Mouse (Mus musculus) heart, embryonic 15.5 days (tissue): Measurements from ENCODE around the gene Mob1b. TPM values are rescaled to one million over a fixed set of nuclear protein-coding genes. Genes with fewer than 3 reads are reported as not detected.

Experiments
- ATAC-seq: fragments of 200-750 bp; cut with Nextera tagmentation; replicated peaks from 2 replicates; pipeline ENCODE4 v1.8.0; 2017; ENCODE audit warnings: low read depth, moderate TSS enrichment; ENCODE audit not compliant: insufficient number of reproducible peaks, insufficient read depth, low FRiP score
- H3K27ac ChIP-seq: fragments of 300-500 bp; sonication (generic); 2 replicates; pipeline ENCODE4 v1.5.1; 2015; ENCODE audit warnings: mild to moderate bottlenecking, inconsistent platforms
- H3K27me3 ChIP-seq: fragments of 300-500 bp; sonication (generic); 2 replicates; pipeline ENCODE4 v1.6.1; 2015; ENCODE audit warnings: inconsistent platforms
- H3K36me3 ChIP-seq: fragments of 300-500 bp; sonication (generic); 2 replicates; pipeline ENCODE4 v1.6.1; 2015; ENCODE audit warnings: mild to moderate bottlenecking, inconsistent platforms
- H3K4me1 ChIP-seq: fragments of 300-500 bp; sonication (generic); replicated peaks from 2 replicates; pipeline ENCODE4 v1.6.1; 2015; ENCODE audit warnings: inconsistent platforms
- H3K4me2 ChIP-seq: fragments of 300-500 bp; sonication (generic); 2 replicates; pipeline ENCODE4 v1.6.1; 2015; ENCODE audit warnings: inconsistent platforms, mild to moderate bottlenecking, moderate library complexity
- H3K4me3 ChIP-seq: fragments of 300-500 bp; sonication (generic); 2 replicates; pipeline ENCODE4 v1.5.1; 2015; ENCODE audit warnings: mild to moderate bottlenecking, inconsistent platforms
- H3K9ac ChIP-seq: fragments of 300-500 bp; sonication (generic); 2 replicates; pipeline ENCODE4 v1.6.1; 2015; ENCODE audit warnings: mild to moderate bottlenecking, inconsistent platforms
- H3K9me3 ChIP-seq: fragments of 300-500 bp; sonication (generic); replicated peaks from 2 replicates; pipeline ENCODE4 v1.6.1; 2016; ENCODE audit warnings: inconsistent platforms
- WGBS: fragments of 180-500 bp; shearing (Covaris S2); methylation state at CpG from one replicate; pipeline ENCODE4 v1.1.7; 2015; ENCODE audit warnings: mixed read lengths; 5-methylcytosine and 5-hydroxymethylcytosine counted together
- polyA plus RNA-seq: library from polyadenylated mRNA; unstranded; fragments of >200 nt; fragmentation: Nextera tagmentation; extraction: Ambion mirVana; gene quantifications from 2 replicates; pipeline ENCODE4 v1.2.1, GENCODE M21; 2015

Mob1b gene
- polyA plus RNA-seq, 1 experiment from 2014 or later, result 15.7 TPM

DNA sequence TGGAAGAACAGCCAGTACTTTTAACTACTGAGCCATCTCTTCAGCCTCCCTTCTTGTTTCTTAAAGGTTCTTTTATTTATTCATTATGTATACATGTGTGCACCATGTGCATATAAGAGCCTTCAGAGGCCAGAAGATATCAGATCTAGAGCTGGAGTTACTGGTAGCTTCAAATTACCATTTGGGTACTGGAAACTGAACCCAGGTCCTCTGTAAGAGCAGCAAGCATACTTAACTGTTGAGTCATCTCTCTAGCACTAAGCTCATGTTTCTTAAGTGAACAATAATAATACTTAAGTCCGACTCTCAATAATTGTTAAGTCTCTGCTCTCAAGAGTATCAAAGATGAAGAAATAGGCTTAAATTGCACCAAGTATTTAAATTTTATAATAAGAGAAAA lies 27.1 kb downstream of the Mob1b start:
- H3K9ac ChIP-seq, result no peak overlapping the region
- H3K27me3 ChIP-seq, result no peaks in the 10 kb centered on the region
- peaks cover 16% of the 10 kb centered on the region; the same call in 1 of the 2 replicates for H3K36me3 ChIP-seq
- 82% methylated on average over 1 of the region's 1 CpGs for WGBS
- no peaks in the 10 kb centered on the region for H3K9me3 ChIP-seq
- no peak overlapping the region for H3K4me2 ChIP-seq
- H3K4me1 ChIP-seq, result no peaks in the 10 kb centered on the region
- H3K27ac ChIP-seq, result no peak overlapping the region
- no peak for ATAC-seq
- H3K4me3 ChIP-seq, result no peak overlapping the region

DNA sequence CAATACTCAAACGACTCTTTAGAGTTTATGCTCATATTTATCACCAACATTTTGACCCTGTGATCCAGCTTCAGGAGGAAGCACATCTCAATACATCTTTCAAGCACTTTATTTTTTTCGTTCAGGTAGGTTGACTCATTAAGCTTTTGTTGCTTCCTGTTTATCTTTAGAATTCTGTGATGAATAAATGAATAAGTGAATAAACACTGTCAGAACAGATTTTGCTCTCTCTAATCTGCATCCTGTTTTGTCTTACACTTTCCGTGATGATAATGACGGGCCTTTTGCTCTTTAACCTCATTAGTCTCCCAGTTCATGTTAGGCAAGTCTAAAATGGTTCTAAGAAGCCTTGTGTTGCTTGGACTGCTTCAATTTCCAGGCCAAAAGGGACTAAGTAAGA lies 32.5 kb downstream of the Mob1b start:
- Histone ChIP-seq H3K4me2 (no peak overlapping the region), H3K9me3 (no peaks in the 10 kb centered on the region), H3K36me3 (peaks cover 30% of the 10 kb centered on the region), H3K27ac (no peak overlapping the region), H3K4me3 (no peak overlapping the region), H3K27me3 (no peaks in the 10 kb centered on the region), H3K9ac (no peak overlapping the region), H3K4me1 (no peaks in the 10 kb centered on the region)
- ATAC-seq, result no peak
- 78% methylated on average over 4 of the region's 4 CpGs for WGBS

DNA sequence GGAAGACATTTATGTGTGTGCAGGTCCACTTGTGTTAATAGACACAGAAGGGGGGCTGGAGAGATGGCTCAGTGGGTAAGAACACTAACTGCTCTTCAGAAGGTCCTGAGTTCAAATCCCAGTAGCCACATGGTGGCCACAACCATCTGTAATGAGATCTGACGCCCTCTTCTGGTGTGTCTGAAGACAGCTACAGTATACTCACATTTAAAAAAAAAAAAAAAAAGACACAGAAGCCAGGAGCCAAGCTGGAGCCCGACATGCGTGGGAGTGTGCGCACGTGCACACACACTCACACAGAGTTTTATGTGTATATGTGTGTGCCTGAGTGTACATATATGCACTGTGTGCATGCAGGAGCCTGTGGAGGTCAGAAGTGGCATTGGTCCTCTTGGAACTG lies 42.0 kb downstream of the Mob1b start:
- Histone ChIP-seq H3K36me3 (no peaks in the 10 kb centered on the region), H3K4me2 (no peak overlapping the region), H3K9me3 (no peaks in the 10 kb centered on the region), H3K4me3 (no peak overlapping the region), H3K27ac (no peak overlapping the region), H3K9ac (no peak overlapping the region), H3K27me3 (no peaks in the 10 kb centered on the region), H3K4me1 (peaks cover 18% of the 10 kb centered on the region)
- 88% methylated on average over 5 of the region's 5 CpGs for WGBS
- no peak for ATAC-seq

DNA sequence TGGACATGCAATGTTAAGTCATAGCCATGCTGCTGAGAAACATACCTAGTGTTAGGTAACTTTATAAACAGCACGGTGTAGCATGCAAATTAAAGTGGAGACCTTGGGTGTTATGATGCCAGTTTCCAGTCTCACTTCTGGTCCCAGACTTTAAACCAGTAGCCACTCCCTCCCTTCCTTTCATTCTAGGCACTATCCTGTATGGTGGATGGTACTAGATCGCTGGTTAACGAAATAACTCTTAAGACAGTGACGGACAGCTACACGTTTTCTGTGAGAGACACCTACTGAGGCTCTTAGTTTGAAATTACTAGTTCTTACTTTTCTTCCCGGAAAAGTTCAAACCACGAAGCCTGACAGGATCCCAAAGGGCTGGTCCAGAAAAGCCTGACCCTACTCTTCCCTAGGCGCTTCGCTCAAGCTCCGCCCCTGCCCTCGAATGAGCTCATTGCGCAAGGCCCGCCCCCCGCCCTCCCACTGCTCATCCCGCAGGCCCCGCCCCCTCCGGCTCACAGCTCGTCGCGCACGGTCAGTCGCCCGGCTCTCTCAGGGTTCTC lies 43.9 kb downstream of the Mob1b start:
- Histone ChIP-seq H3K4me1 (peaks cover 18% of the 10 kb centered on the region), H3K27me3 (no peaks in the 10 kb centered on the region), H3K27ac (peak overlapping the region; percentile 89), H3K4me2 (peak overlapping the region; percentile 72), H3K4me3 (peak overlapping the region; percentile 80), H3K9ac (0 out of 2 replicates have a peak overlapping the region, but pooled peaks have one; percentile 30), H3K9me3 (no peaks in the 10 kb centered on the region), H3K36me3 (no peaks in the 10 kb centered on the region)
- WGBS, result under 1% methylated on average over 23 of the region's 23 CpGs
- peak; percentile 41 for ATAC-seq

DNA sequence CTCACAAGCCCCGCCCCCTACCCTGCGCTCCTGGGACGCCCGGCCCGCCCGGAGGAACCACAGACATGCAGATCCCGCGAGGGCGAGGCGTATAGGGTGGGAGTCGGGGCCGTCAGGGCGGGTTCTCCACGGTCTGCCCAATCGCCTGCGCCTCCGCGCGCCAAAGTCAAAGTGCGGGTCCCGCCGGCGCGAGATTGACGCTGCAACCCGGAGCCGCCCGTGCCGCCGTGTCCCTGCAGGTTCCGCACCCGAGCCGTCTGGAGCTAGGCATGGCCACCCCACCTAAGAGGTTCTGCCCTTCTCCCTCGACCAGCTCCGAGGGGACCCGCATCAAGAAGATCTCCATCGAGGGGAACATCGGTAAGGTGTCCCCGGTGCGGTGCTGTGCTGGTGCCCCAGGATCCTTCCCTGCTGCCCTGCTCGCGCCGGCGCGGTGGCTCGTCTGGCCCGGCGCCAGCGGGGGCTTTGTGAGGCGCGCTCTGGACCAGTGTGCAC lies 44.4 kb downstream of the Mob1b start, which contains the start of gene Dck:
TSS of gene Dck (plus strand) at position 10 of the 495 bp plus-strand sequence.
- H3K4me1 ChIP-seq, result peaks cover 18% of the 10 kb centered on the region
- no peaks in the 10 kb centered on the region for H3K27me3 ChIP-seq
- peak; percentile 100 for ATAC-seq
- under 1% methylated on average over 50 of the region's 51 CpGs for WGBS
- no peaks in the 10 kb centered on the region for H3K36me3 ChIP-seq
- H3K9ac ChIP-seq, result peak within 1 kb of the TSS; percentile 77
- H3K4me2 ChIP-seq, result peak within 1 kb of the TSS; percentile 72
- H3K27ac ChIP-seq, result peak within 1 kb of the TSS; percentile 89
- H3K9me3 ChIP-seq, result no peaks in the 10 kb centered on the region
- H3K4me3 ChIP-seq, result peak within 1 kb of the TSS; percentile 80

DNA sequence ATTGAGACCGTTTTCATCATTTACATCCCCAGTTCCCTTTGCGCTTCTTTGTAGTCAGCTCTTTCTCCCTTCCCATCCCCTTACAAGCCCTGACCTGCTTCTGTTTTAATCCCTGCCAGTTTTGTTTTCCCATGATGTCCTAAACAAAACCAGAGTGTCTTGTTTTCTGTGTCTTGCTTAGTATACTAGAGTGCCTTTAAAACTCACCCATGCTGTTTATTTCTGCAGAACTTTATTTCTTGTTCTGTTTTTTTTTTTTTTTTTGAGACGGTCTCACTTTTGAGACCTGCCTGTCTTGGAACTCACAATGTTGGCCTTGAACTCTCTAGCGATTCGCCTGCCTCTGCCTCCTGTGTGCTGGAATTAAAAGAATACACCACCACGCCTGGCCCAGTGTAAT lies 44.9 kb downstream of the Mob1b start:
- peak overlapping the region; percentile 77 for H3K9ac ChIP-seq
- WGBS, result 16% methylated on average over 6 of the region's 6 CpGs
- no peak for ATAC-seq

DNA sequence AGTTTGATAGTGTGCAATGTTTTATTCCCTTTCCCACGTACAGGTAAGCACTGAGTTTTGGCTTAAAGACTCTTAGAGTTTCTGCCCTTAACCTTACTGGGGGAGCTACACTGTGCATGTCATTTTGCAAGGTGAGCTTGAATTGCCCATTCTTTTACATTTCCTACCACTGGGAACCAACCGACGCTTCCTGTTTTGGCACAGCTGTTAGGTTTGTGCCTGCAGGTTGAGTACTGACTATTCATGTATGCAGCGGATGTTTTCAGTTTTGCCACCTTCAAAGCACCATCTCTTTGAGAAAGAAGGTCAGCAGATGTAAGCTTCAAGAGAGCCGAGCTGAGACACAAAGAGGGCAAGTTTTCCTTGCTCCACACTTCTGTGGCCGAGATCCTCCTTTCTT lies 45.5 kb downstream of the Mob1b start:
- ATAC-seq, result no peak
- Histone ChIP-seq H3K9me3 (no peaks in the 10 kb centered on the region), H3K4me2 (peak overlapping the region; percentile 72), H3K4me3 (peak overlapping the region; percentile 80), H3K4me1 (peaks cover 18% of the 10 kb centered on the region), H3K27me3 (no peaks in the 10 kb centered on the region), H3K36me3 (0 out of 2 replicates have a peak, but pooled peaks cover 3% of the 10 kb centered on the region), H3K27ac (no peak overlapping the region), H3K9ac (0 out of 2 replicates have a peak overlapping the region, but pooled peaks have one; percentile 7)
- WGBS, result 58% methylated on average over 6 of the region's 6 CpGs

More for the DNA sequence above, 44.9 kb downstream of the Mob1b start:
- Histone ChIP-seq H3K36me3 (0 out of 2 replicates have a peak, but pooled peaks cover 2% of the 10 kb centered on the region), H3K4me3 (peak overlapping the region; percentile 80), H3K9me3 (no peaks in the 10 kb centered on the region), H3K4me2 (peak overlapping the region; percentile 72), H3K4me1 (peaks cover 18% of the 10 kb centered on the region), H3K27me3 (no peaks in the 10 kb centered on the region), H3K27ac (peak overlapping the region; percentile 89)

DNA sequence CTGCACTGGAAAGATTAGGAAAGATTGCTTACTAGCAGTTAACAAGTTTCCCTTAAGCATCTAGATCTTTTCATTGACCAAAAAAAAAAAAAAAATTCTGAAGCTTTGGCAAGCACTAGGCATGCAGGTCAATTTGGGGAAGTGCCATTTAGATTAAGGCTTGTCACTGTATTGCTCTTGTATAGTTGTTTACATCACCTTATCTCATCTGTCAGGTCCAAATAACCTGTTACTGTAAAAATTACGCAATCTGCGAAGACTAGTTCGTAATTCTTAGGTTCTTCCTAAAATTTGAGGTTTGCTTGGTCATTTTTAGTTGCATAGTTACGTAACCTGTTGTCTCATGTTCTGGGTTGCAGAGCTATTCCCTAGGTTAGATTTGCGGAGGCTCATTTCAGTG lies 46.2 kb downstream of the Mob1b start:
- Histone ChIP-seq H3K4me2 (peak overlapping the region; percentile 72; the same call in 1 of the 2 replicates), H3K4me3 (0 out of 2 replicates have a peak overlapping the region, but pooled peaks have one; percentile 80), H3K27me3 (no peaks in the 10 kb centered on the region), H3K9me3 (no peaks in the 10 kb centered on the region), H3K4me1 (peaks cover 18% of the 10 kb centered on the region), H3K36me3 (peaks cover 4% of the 10 kb centered on the region), H3K9ac (no peak overlapping the region), H3K27ac (no peak overlapping the region)
- ATAC-seq, result no peak
- WGBS, result 89% methylated on average over 5 of the region's 5 CpGs

DNA sequence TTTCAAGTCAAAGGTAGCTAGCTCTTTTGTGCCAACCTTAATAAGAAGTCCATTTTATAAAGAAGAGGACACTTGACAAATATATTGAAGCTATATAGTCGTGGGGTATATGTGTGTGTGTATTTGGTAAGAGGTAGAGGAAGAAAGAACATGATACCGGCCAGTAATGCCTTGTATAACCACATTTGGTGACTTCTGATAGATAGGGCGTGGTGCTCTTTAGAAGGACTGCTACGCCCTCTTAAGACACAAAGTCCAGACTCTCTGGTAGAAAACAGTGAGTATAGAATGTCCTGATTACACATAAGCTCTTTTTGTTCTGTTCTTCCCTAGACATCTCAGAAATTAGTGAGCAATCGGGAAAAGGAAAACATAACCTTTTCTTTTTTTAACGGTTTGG lies 47.5 kb downstream of the Mob1b start:
- Histone ChIP-seq H3K27ac (no peak overlapping the region), H3K4me3 (no peak overlapping the region), H3K27me3 (no peaks in the 10 kb centered on the region), H3K36me3 (peaks cover 13% of the 10 kb centered on the region), H3K4me1 (peaks cover 18% of the 10 kb centered on the region), H3K9me3 (no peaks in the 10 kb centered on the region), H3K4me2 (no peak overlapping the region), H3K9ac (no peak overlapping the region)
- no peak for ATAC-seq
- WGBS, result 86% methylated on average over 6 of the region's 6 CpGs

DNA sequence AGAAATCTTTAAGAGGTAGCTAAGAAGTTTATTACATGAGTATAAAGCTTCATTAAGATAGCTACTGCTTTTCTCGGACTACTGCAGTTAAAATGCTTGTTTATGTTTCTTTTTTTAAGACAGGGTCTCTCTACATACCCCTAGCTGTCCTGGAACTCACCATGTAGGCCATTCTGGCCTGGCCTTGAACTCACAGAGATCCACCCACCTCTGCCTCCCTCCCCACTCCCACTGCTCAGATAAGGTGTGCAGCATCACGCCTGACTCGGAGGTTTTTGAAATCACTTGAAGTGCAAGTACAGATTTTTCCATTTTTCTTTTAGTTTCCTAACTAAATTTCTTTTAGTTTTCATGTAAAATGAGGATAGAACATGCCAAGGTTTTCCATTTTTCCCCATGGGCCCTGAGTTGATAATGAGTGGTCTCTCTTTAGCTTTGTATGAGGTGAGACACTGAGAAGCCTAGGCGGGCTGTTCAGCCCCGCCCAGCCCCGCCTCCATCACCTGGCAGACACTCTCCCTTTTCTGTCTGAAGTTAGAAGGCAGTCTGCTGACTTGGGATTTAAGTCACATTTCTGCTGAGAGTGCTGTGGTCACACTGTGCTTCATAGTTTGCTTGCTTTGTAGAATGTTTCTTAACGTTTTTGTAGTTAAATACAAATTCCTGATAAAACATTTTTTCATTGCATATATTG lies 61.6 kb downstream of the Mob1b start:
- Histone ChIP-seq H3K27me3 (no peaks in the 10 kb centered on the region), H3K4me3 (no peak overlapping the region), H3K9me3 (no peaks in the 10 kb centered on the region), H3K36me3 (peaks cover 45% of the 10 kb centered on the region), H3K27ac (no peak overlapping the region), H3K4me1 (no peaks in the 10 kb centered on the region), H3K4me2 (no peak overlapping the region), H3K9ac (no peak overlapping the region)
- 74% methylated on average over 7 of the region's 7 CpGs for WGBS
- ATAC-seq, result no peak

DNA sequence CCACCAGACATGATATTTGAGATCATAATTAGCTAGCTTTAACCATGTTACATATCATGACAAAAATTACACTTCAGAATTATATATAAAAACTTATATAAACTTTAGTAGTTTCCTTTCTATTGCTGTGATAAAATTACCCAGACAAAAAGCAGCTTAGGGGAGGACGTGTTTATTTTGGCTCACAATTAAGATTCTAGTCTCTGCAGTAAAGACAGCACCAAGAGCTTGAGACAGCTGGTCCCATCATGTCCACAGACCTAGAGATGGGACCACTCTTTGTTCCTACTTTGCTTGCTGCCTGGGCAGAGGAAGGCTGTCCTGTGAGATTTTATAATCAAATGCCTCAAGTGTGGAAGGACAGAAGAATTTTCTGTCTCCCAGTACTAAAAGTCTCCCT lies 64.4 kb downstream of the Mob1b start:
- H3K4me2 ChIP-seq, result no peak overlapping the region
- H3K9ac ChIP-seq, result no peak overlapping the region
- no peak overlapping the region for H3K4me3 ChIP-seq
- peaks cover 30% of the 10 kb centered on the region for H3K36me3 ChIP-seq
- no peaks in the 10 kb centered on the region for H3K4me1 ChIP-seq
- WGBS, result 72% methylated on average over 1 of the region's 1 CpGs
- ATAC-seq, result no peak
- no peak overlapping the region for H3K27ac ChIP-seq
- H3K27me3 ChIP-seq, result no peaks in the 10 kb centered on the region
- no peaks in the 10 kb centered on the region for H3K9me3 ChIP-seq
